Mouse (Mus musculus) embryonic stem cell, embryonic (primary cell): ENCODE results near the gene Chfr.

Experiments
- CTCF ChIA-PET, 4 experiments: fragments of 300-600 bp in 2 of 4; fragments of 350-600 bp in 2 of 4; sonication (Branson Sonifier 250); formaldehyde crosslinking; loops; one replicate each; lab custom pipeline; 2022; ENCODE audit warnings: inconsistent platforms in 2 of 4; lab: Charles Lee
- POLR2A ChIA-PET, 4 experiments: fragments of 300-600 bp in 2 of 4; fragments of 350-600 bp in 2 of 4; sonication (Branson Sonifier 250); formaldehyde crosslinking; loops; one replicate each; lab custom pipeline; 2022; ENCODE audit warnings: antibody characterized with exemption in 4 of 4, inconsistent platforms in 1 of 4; lab: Charles Lee

The Chfr gene

DNA sequence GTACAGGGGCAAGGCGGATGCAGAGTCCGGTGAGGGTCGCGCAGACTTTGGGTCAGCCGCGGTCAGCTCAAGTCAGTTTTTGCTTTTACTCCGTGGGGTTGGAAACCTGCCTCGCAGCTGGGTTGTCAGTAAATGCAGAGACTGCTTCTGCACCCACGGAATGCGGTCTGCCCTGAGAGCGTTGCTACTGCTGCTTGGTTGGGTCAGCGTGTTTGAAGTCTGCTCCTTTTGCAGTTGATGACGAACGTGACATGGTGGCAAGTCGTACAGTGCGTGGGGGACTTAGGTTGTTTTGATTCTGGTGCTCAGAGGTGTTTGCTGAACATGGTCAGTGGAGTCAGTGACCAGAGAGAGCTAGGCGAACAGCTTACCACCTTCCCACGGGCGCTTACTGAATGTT lies 41.4 kb downstream of the Chfr start:
- CTCF ChIA-PET, result interaction anchor here in 1 of 4 experiments (0.5 kb wide), 1 partner anchor 30 kb away, joined by 4 read pairs; no protein-coding TSS in a partner anchor
- POLR2A ChIA-PET, result interaction anchor here in 2 of 4 experiments (0.7 to 1.8 kb wide), 6 partner anchors 9 to 618 kb away, joined by 3 read pairs; partner anchors contain the start of genes Ankle2 (in 1 of the 2) and Crlf2 (in 1 of the 2)

DNA sequence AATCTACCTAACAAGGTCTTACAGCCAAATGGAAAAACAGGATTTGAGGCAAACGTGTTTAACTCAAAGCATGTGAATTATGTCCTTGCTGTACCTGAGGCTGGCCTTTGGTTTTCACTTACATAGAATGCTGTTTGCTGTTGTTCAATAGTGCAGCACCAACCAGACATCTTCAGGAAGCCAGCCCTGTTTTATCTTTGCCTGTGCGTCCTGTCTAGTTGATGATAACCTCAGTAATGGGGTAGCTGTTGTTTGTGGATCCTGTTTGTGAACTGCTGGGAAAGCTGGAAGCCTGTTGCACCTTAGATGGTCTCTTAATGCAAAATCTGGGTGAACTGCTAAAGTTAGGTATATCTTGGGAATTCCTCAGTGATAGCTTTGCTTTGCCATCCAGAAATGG lies 43.0 kb downstream of the Chfr start:
- CTCF ChIA-PET, result no interaction called here
- POLR2A ChIA-PET, result interaction anchor here in 2 of 4 experiments (0.7 to 1.8 kb wide), 5 partner anchors 49 to 620 kb away, joined by 3 read pairs; partner anchors contain the start of gene Crlf2 (in 1 of the 2)

DNA sequence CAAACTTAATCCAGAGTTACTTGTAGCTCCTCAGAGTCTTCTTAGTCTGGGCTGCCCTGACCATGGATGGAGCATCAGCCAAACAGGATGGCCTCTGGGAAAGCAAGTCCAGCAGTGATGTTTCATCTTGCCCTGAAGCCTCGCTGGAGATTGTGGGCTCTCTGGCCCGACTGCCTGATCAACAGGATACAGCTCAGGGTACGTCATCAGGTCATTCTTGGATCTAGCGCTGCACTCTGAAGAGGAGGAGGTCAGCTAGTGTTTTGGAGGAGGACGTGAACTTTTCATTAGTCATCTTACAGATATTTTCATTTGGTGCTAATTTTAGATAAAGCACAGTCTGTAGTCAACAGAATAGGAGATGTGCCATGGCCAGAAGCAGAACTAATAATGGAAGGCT lies 46.1 kb downstream of the Chfr start:
- POLR2A ChIA-PET, result interaction anchor here in 1 of 4 experiments (1.0 kb wide), 1 partner anchor 31 kb away, joined by 3 read pairs; no protein-coding TSS in a partner anchor
- CTCF ChIA-PET, result interaction anchor here in 1 of 4 experiments (0.6 kb wide), 1 partner anchor 8 kb away, joined by 3 read pairs; no protein-coding TSS in a partner anchor

DNA sequence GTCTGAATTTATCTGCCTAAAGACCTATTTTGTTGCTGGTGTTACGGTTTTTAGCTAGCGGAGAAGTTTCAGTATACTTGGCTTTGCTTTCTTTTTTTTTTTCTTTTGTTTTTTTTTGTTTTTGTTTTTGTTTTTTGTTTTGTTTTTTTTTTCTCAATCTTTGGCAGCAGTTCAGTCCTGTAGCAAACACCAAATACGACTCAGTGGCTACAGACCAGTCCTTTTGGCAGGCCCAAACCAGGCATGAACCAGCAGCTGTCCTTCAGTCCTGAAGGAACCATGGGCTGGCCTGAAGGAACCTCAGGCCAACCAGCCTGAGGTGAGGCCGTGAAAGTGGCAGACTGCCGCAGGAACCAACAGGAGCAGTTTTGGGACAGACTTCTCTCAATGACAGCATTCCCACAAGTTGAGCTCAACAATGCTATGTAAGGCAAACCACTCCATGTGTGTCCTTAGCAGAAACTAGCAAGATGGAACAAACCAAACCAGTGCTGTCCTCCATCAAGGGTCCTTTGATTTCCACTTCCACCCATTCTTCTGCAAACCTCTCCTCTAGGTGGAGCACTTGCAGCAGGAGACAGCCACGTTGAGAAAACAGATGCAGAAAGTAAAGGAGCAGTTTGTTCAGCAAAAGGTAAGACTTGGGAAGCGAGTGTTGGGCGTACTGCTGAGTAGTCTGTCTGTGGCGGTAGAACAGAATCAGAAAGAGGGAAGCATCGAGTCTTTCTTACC lies 67.7 kb downstream of the Chfr start:
- ChIA-PET CTCF (no interaction called here), POLR2A (interaction anchor here in 2 of 4 experiments (0.6 to 1.9 kb wide), 6 partner anchors 11 to 1001 kb away, joined by 3 to 9 read pairs (median 6); partner anchors contain the start of gene Ankle2 (in 1 of the 2))

DNA sequence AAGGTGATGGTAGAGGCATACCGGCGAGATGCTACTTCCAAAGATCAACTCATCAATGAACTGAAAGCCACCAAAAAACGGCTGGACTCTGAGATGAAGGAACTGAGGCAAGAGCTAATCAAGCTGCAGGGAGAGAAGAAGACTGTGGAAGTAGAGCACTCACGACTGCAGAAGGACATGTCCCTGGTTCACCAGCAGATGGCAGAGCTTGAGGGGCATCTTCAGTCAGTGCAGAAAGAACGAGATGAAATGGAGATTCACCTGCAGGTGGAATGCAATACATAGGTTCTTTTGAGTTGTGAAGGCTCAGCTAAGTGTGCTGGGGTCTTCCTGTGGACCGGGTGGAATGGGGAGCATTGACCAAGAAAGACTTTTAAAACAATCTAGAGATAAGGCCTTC lies 69.1 kb downstream of the Chfr start:
- ChIA-PET CTCF (interaction anchor here in 3 of 4 experiments (0.5 to 1.1 kb wide), 4 partner anchors 12 to 64 kb away, joined by 3 read pairs; no protein-coding TSS in a partner anchor), POLR2A (interaction anchor here in 3 of 4 experiments (0.5 to 1.9 kb wide), 6 partner anchors 13 to 147 kb away, joined by 3 to 7 read pairs (median 4); partner anchors contain the start of genes Pole (in 2 of the 3) and Pxmp2 (in 2 of the 3))

DNA sequence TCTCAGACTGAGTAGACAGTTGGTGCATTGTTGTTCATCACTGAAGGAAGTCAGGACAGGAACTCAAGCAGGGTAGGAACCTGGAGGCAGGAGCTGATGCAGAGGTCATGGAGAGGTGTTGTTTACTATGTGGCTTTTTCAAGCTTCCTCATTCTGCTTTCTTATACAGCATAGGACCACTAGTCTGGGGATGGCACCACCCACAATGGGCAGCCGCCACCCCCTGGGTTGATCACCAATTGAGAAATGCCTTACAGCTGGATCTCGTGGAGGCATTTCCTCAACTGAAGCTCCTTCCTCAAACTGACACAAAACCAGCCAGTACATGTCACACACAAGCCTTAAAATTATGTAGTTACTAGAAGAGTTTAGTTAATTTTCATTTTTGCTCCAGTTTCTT lies 75.7 kb downstream of the Chfr start:
- POLR2A ChIA-PET, result interaction anchor here in 1 of 4 experiments (0.6 to 2.7 kb wide), 5 partner anchors 15 to 756 kb away, joined by 3 to 9 read pairs (median 5); partner anchors contain the start of genes Pole and Pxmp2
- CTCF ChIA-PET, result interaction anchor here in 2 of 4 experiments (0.5 to 0.6 kb wide), 2 partner anchors 16 to 70 kb away, joined by 3 to 14 read pairs; no protein-coding TSS in a partner anchor

DNA sequence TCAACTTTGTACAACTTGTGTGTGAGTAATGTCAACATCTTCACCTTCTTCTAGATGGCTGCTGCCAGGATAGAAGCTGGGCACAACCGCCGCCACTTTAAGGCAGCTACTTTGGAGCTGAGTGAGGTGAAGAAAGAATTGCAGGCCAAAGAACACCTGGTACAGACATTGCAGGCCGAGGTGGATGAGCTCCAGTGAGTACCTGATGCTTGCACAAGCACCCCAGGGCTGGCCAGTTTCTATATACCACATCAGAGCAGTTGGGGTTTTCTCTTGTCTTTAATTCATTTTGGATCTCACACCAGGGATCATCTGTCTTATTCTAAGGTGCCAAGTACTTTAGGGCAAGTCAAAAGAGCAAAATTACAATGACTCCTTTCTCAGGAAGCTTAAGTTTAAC lies 81.1 kb downstream of the Chfr start:
- ChIA-PET POLR2A (interaction anchor here in 2 of 4 experiments (0.7 to 2.7 kb wide), 3 partner anchors 10 to 69 kb away, joined by 3 to 9 read pairs (median 9); partner anchors contain the start of genes Ankle2 (in 1 of the 2), Pole (in 1 of the 2) and Pxmp2 (in 1 of the 2)), CTCF (interaction anchor here in 1 of 4 experiments (1.5 kb wide), 1 partner anchor 12 kb away, joined by 3 read pairs; no protein-coding TSS in a partner anchor)

DNA sequence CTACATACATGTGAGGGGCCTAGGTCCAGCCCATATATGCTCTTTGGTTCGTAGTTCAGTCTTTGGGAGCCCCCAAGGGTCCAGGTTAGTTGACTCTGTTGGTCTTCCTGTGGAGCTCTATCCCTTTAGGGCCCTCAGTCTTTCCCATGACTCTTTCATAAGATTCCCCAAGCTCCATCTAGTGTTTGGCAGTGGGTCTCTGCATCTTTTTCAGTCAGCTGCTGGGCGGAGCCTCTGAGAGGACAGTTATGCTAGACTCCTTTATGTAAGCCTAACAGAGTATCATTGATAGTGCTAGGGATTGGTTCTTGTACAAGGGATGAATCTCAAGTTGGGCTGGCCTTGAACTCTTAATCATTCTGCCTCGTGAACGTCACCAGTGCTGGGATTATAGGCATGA lies 84.7 kb downstream of the Chfr start:
- ChIA-PET POLR2A (interaction anchor here in 3 of 4 experiments (0.8 to 2.7 kb wide), 8 partner anchors 10 to 125 kb away, joined by 3 to 10 read pairs (median 6); partner anchors contain the start of genes Ankle2 (in 2 of the 3), Pole (in 1 of the 3) and Pxmp2 (in 1 of the 3)), CTCF (interaction anchor here in 3 of 4 experiments (0.6 to 2.1 kb wide), 4 partner anchors 10 to 702 kb away, joined by 3 to 13 read pairs (median 5); partner anchors contain the start of genes Ankle2 (in 1 of the 3), Pole (in 1 of the 3) and Pxmp2 (in 1 of the 3))
